Mouse (Mus musculus) hindbrain, postnatal 0 days (tissue): ENCODE results near the gene G0s2. TPM values are rescaled to one million over a fixed set of nuclear protein-coding genes. Genes with fewer than 3 reads are reported as not detected.

ENCODE experiments used
- ATAC-seq: fragments of 200-750 bp; cut with Nextera tagmentation; 2 replicates; pipeline ENCODE4 v1.8.0; 2017; ENCODE audit warnings: mild to moderate bottlenecking, moderate TSS enrichment, moderate library complexity
- DNase-seq: peaks from one replicate; pipeline ENCODE4 v3.0.0-alpha.2; 2015; ENCODE audit warnings: low spot score
- H3K27ac ChIP-seq: fragments of 300-500 bp; sonication (generic); 2 replicates; pipeline ENCODE4 v1.5.1; 2014; ENCODE audit warnings: mild to moderate bottlenecking
- H3K27me3 ChIP-seq: fragments of 300-500 bp; sonication (generic); 2 replicates; pipeline ENCODE4 v1.6.1; 2014; ENCODE audit warnings: low read length, mixed read lengths; ENCODE audit not compliant: insufficient read depth
- H3K36me3 ChIP-seq: fragments of 300-500 bp; sonication (generic); 2 replicates; pipeline ENCODE4 v1.6.1; 2014; ENCODE audit warnings: low read length, mixed read lengths; ENCODE audit not compliant: insufficient read depth
- H3K4me1 ChIP-seq: fragments of 300-500 bp; sonication (generic); 2 replicates; pipeline ENCODE4 v1.6.1; 2014; ENCODE audit warnings: antibody characterized with exemption, low read length, mixed read lengths; ENCODE audit not compliant: insufficient read depth
- H3K4me2 ChIP-seq: fragments of 300-500 bp; sonication (generic); 2 replicates; pipeline ENCODE4 v1.6.1; 2014; ENCODE audit warnings: low read depth, mild to moderate bottlenecking, low read length, moderate library complexity, mixed read lengths
- H3K4me3 ChIP-seq: fragments of 300-500 bp; sonication (generic); 2 replicates; pipeline ENCODE4 v1.5.1; 2014; ENCODE audit warnings: low read length
- H3K9ac ChIP-seq: fragments of 300-500 bp; sonication (generic); replicated peaks from 2 replicates; pipeline ENCODE4 v1.6.1; 2014; ENCODE audit warnings: mild to moderate bottlenecking, low read length, moderate library complexity, mixed read lengths
- H3K9me3 ChIP-seq: fragments of 300-500 bp; sonication (generic); 2 replicates; pipeline ENCODE4 v1.6.1; 2016; ENCODE audit warnings: low read length, mixed read lengths
- CTCF ChIP-seq: IDR thresholded peaks from 2 replicates; pipeline ENCODE4 v1.5.1; 2016; ENCODE audit warnings: antibody characterized with exemption, control low read depth, low read depth
- WGBS: fragments of 180-500 bp; shearing (Covaris S2); extraction: QIAGEN DNeasy Blood & Tissue Kit; methylation state at CpG from one replicate; pipeline ENCODE4 v1.1.7; 2014; 5-methylcytosine and 5-hydroxymethylcytosine counted together
- polyA plus RNA-seq: library from polyadenylated mRNA; unstranded; fragments of >200 nt; fragmentation: Nextera tagmentation; extraction: Ambion mirVana; gene quantifications from 2 replicates; pipeline ENCODE4 v1.2.1, GENCODE M21; 2015
- total RNA-seq: library from RNA; depleted of rRNA; stranded (reverse); fragments of >200 nt; gene quantifications from 2 replicates; pipeline ENCODE4 v1.2.3, GENCODE M21; 2014

G0s2 gene
- total and polyA plus RNA-seq, 2 experiments from 2014 or later: 7.0 to 7.4 TPM

GRCm38 (mm10) chr1:193310519-193311085 lies 37.6 kb upstream of the G0s2 start:
- no peak for TF ChIP-seq CTCF

GRCm38 (mm10) chr1:193309785-193310518 lies 36.9 kb upstream of the G0s2 start:
- 73% methylated on average over 1 of the region's 1 CpGs for WGBS
- Histone ChIP-seq H3K9ac (no peak overlapping the region), H3K36me3 (no peaks in the 10 kb centered on the region), H3K27me3 (no peaks in the 10 kb centered on the region), H3K9me3 (no peaks in the 10 kb centered on the region), H3K27ac (no peak overlapping the region), H3K4me3 (no peak overlapping the region), H3K4me2 (no peak overlapping the region), H3K4me1 (no peaks in the 10 kb centered on the region)
- no peak for ATAC-seq
- TF ChIP-seq CTCF: no peak
- no peak for DNase-seq

More at GRCm38 (mm10) chr1:193310519-193311085, 37.6 kb upstream of the G0s2 start:
- no peak overlapping the region for H3K27ac ChIP-seq
- H3K9me3 ChIP-seq: no peaks in the 10 kb centered on the region
- DNase-seq (no peak), ATAC-seq (no peak)
- H3K36me3 ChIP-seq: no peaks in the 10 kb centered on the region
- H3K4me2 ChIP-seq: no peak overlapping the region
- peaks cover under 1% of the 10 kb centered on the region; the same call in 1 of the 2 replicates for H3K4me1 ChIP-seq
- H3K27me3 ChIP-seq: no peaks in the 10 kb centered on the region
- 92% methylated on average over 3 of the region's 3 CpGs for WGBS
- H3K9ac ChIP-seq: no peak overlapping the region
- no peak overlapping the region for H3K4me3 ChIP-seq

GRCm38 (mm10) chr1:193306832-193307231 lies 33.8 kb upstream of the G0s2 start:
- Histone ChIP-seq H3K4me2 (no peak overlapping the region), H3K27ac (no peak overlapping the region), H3K9ac (no peak overlapping the region), H3K4me3 (no peak overlapping the region), H3K36me3 (no peaks in the 10 kb centered on the region), H3K27me3 (no peaks in the 10 kb centered on the region), H3K9me3 (no peaks in the 10 kb centered on the region), H3K4me1 (no peaks in the 10 kb centered on the region)
- no peak for DNase-seq
- no peak for TF ChIP-seq CTCF
- 99% methylated on average over 2 of the region's 2 CpGs for WGBS
- no peak for ATAC-seq

DNA sequence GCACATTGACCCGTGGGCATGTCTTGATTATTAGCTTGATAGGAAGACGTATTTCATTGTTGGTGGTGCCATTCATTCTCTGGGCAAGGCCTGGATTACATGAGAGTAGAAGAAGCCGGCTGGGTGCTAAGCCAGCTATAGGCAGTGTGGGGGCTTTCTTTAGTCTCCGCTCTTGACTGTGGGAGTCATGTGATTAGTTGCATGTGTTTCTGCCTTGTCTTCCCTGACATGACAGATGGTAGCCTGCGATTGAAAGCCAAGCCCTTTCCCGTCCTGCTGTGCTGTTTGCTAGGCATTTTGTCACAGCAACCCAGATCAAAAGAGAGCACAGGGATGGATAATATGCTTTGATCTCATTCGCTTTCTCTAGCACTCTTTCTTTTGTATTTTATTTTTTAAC lies 32.4 kb upstream of the G0s2 start:
- peak; percentile 80 for ATAC-seq
- H3K4me3 ChIP-seq: no peak overlapping the region
- H3K27ac ChIP-seq: 0 out of 2 replicates have a peak overlapping the region, but pooled peaks have one; percentile 22

DNA sequence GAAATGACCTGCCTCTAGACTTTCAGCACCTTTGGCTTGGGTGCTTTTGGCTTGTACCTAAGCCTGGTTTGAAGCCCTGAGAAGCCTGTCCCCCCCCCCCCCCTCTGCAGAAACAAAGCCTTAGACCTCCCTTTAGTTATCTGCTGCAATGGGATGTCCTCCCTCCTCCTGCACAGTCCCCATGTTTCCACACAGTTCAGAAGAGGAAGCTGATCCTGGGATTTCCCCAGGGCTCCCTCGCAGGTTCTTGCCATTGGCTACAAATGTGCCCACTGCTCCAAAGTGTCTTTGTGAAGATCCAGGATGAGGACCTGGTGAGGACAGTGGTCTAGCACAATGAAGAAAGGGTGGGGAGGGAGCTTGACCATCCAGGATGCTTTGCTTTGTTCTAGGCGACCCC lies 30.1 kb upstream of the G0s2 start:
- H3K4me2 ChIP-seq: no peak overlapping the region
- DNase-seq: no peak
- no peak overlapping the region for H3K4me3 ChIP-seq
- 79% methylated on average over 2 of the region's 2 CpGs for WGBS
- no peaks in the 10 kb centered on the region for H3K4me1 ChIP-seq
- no peak overlapping the region for H3K27ac ChIP-seq
- ATAC-seq: no peak
- H3K9ac ChIP-seq: no peak overlapping the region
- H3K36me3 ChIP-seq: no peaks in the 10 kb centered on the region
- no peaks in the 10 kb centered on the region for H3K27me3 ChIP-seq
- no peaks in the 10 kb centered on the region for H3K9me3 ChIP-seq
- TF ChIP-seq CTCF: no peak

More for the DNA sequence above, 32.4 kb upstream of the G0s2 start:
- no peak overlapping the region for H3K4me2 ChIP-seq
- no peaks in the 10 kb centered on the region for H3K36me3 ChIP-seq
- H3K27me3 ChIP-seq: no peaks in the 10 kb centered on the region
- 11% methylated on average over 7 of the region's 7 CpGs for WGBS
- H3K9me3 ChIP-seq: no peaks in the 10 kb centered on the region
- peak; percentile 73 for DNase-seq
- no peak for TF ChIP-seq CTCF
- H3K4me1 ChIP-seq: no peaks in the 10 kb centered on the region
- H3K9ac ChIP-seq: no peak overlapping the region

DNA sequence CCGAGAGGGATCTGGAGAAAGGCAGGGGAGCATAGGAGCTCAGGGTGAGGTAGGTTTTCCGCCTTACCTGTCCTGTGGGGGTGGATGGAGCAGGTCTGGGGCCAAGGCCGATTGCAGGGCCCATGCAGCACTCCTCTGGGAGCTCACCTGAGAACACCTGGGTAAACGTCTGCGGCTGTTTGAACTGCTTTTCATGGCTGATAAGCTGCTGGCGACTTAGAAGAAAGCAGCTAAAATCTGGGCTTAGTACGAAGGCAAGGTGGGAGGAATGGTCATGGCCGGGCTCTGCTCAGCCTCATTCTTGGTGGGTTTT lies 29.0 kb upstream of the G0s2 start:
- WGBS: 76% methylated on average over 8 of the region's 8 CpGs
- DNase-seq (no peak), ATAC-seq (no peak)
- H3K4me3 ChIP-seq: no peak overlapping the region
- no peak for TF ChIP-seq CTCF
- no peak overlapping the region for H3K27ac ChIP-seq
- no peaks in the 10 kb centered on the region for H3K36me3 ChIP-seq
- H3K4me2 ChIP-seq: no peak overlapping the region
- H3K4me1 ChIP-seq: no peaks in the 10 kb centered on the region
- no peaks in the 10 kb centered on the region for H3K27me3 ChIP-seq
- H3K9ac ChIP-seq: no peak overlapping the region
- H3K9me3 ChIP-seq: no peaks in the 10 kb centered on the region
